Mouse (Mus musculus): ENCODE results near the gene Cep112. TPM values are rescaled to one million over a fixed set of nuclear protein-coding genes. Genes with fewer than 3 reads are reported as not detected.

Cep112 gene
- polyA plus RNA-seq, 1 experiment from 2014 or later = 9.7 TPM

DNA sequence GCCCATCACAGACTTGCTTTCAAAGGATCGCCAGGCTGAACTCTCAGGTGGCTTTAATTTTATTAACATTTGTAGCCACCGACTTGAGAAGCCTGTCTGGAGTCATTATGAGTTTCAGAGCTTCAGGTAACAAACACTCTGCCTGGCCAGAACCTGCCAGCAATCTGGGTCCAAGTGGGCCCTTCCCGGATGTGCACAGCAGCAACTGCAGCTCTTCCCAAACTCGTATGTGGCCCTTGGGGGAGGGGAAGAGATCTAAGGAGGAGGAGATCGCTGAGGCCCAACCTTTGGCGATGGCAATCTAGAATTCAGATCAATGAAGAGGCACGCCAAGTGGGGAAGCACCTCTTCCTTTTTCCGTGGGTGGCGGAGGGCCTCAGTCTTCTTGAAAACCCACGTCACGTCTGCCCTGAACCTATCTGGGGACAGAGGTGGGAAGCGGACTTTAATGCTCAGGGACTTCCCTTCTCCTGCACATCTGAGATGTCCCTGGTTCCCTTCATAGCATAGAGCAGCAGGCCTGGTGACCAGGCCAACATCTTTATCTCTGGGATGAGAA is 468.3 kb downstream of the Cep112 start:
- 34% methylated on average over 12 of the region's 12 CpGs for WGBS
- Histone ChIP-seq H3K27me3 (ENCODE audit: control insufficient read depth, insufficient read depth, low read length) (no peaks in the 10 kb centered on the region), H3K4me3 (ENCODE audit: low read depth, low read length) (no peak overlapping the region), H3K9ac (replicated peaks; ENCODE audit: low read depth, low read length) (no peak overlapping the region), H3K27ac (ENCODE audit: low read depth, low read length) (no peak overlapping the region), H3K4me2 (ENCODE audit: low read depth, low read length) (no peak overlapping the region), H3K36me3 (ENCODE audit: control insufficient read depth, insufficient read depth, low read length) (no peaks in the 10 kb centered on the region), H3K9me3 (ENCODE audit: control insufficient read depth, low read length) (no peaks in the 10 kb centered on the region), H3K4me1 (ENCODE audit: control insufficient read depth, insufficient read depth, low read length) (peaks cover 16% of the 10 kb centered on the region)
- ATAC-seq (ENCODE audit: low read depth) = no peak

GRCm38 (mm10) chr11:108893855-108894510 is 469.0 kb downstream of the Cep112 start:
- Histone ChIP-seq H3K27me3 (ENCODE audit: control insufficient read depth, insufficient read depth, low read length) (no peaks in the 10 kb centered on the region), H3K27ac (ENCODE audit: low read depth, low read length) (no peak overlapping the region), H3K4me2 (ENCODE audit: low read depth, low read length) (no peak overlapping the region), H3K9ac (replicated peaks; ENCODE audit: low read depth, low read length) (no peak overlapping the region), H3K9me3 (ENCODE audit: control insufficient read depth, low read length) (no peaks in the 10 kb centered on the region), H3K4me1 (ENCODE audit: control insufficient read depth, insufficient read depth, low read length) (peaks cover 16% of the 10 kb centered on the region), H3K36me3 (ENCODE audit: control insufficient read depth, insufficient read depth, low read length) (no peaks in the 10 kb centered on the region), H3K4me3 (ENCODE audit: low read depth, low read length) (no peak overlapping the region)
- WGBS = 19% methylated on average over 9 of the region's 10 CpGs
- no peak for ATAC-seq (ENCODE audit: low read depth)

GRCm38 (mm10) chr11:108897034-108897433 is 472.0 kb downstream of the Cep112 start:
- Histone ChIP-seq H3K4me3 (ENCODE audit: low read depth, low read length) (no peak overlapping the region), H3K9me3 (ENCODE audit: control insufficient read depth, low read length) (no peaks in the 10 kb centered on the region), H3K4me1 (ENCODE audit: control insufficient read depth, insufficient read depth, low read length) (peaks cover under 1% of the 10 kb centered on the region), H3K27ac (ENCODE audit: low read depth, low read length) (no peak overlapping the region), H3K27me3 (ENCODE audit: control insufficient read depth, insufficient read depth, low read length) (no peaks in the 10 kb centered on the region), H3K36me3 (ENCODE audit: control insufficient read depth, insufficient read depth, low read length) (no peaks in the 10 kb centered on the region), H3K4me2 (ENCODE audit: low read depth, low read length) (no peak overlapping the region), H3K9ac (replicated peaks; ENCODE audit: low read depth, low read length) (no peak overlapping the region)
- no peak for ATAC-seq (ENCODE audit: low read depth)
- WGBS = 76% methylated on average over 4 of the region's 4 CpGs

DNA sequence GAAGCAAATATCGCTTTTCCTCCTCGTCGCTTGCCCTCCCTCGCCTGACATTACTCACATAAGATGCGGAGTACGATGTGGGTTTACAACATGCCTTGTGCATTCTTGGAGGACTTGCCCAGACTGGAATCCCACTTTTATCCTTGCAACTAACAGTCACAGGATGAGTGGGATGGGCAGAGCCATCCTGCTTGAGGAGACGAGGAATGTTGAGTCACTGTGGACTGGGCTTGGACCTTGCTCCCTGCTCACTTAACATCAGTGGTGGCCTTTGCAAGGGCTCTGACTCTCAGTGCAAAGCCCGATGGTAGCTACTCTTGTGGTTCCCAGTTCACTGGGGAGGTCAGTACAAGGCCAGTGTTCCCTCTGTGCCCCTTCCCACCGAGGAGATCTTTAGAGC is 473.1 kb downstream of the Cep112 start:
- H3K9ac ChIP-seq (replicated peaks; ENCODE audit: low read depth, low read length) = no peak overlapping the region
- no peak overlapping the region for H3K27ac ChIP-seq (ENCODE audit: low read depth, low read length)
- no peaks in the 10 kb centered on the region for H3K36me3 ChIP-seq (ENCODE audit: control insufficient read depth, insufficient read depth, low read length)
- 75% methylated on average over 9 of the region's 9 CpGs for WGBS
- no peak overlapping the region for H3K4me3 ChIP-seq (ENCODE audit: low read depth, low read length)
- no peak overlapping the region for H3K4me2 ChIP-seq (ENCODE audit: low read depth, low read length)
- H3K27me3 ChIP-seq (ENCODE audit: control insufficient read depth, insufficient read depth, low read length) = no peaks in the 10 kb centered on the region
- no peak for ATAC-seq (ENCODE audit: low read depth)
- H3K9me3 ChIP-seq (ENCODE audit: control insufficient read depth, low read length) = no peaks in the 10 kb centered on the region
- H3K4me1 ChIP-seq (ENCODE audit: control insufficient read depth, insufficient read depth, low read length) = no peaks in the 10 kb centered on the region

- H3K4me3 ChIP-seq (ENCODE audit: low read depth, low read length) = no peak overlapping the region
- H3K36me3 ChIP-seq (ENCODE audit: control insufficient read depth, insufficient read depth, low read length) = no peaks in the 10 kb centered on the region
- no peak overlapping the region for H3K9ac ChIP-seq (replicated peaks; ENCODE audit: low read depth, low read length)
- H3K4me1 ChIP-seq (ENCODE audit: control insufficient read depth, insufficient read depth, low read length) = no peaks in the 10 kb centered on the region
- no peaks in the 10 kb centered on the region for H3K9me3 ChIP-seq (ENCODE audit: control insufficient read depth, low read length)
- WGBS = 91% methylated on average over 6 of the region's 6 CpGs
- no peak overlapping the region for H3K27ac ChIP-seq (ENCODE audit: low read depth, low read length)
- no peak for ATAC-seq (ENCODE audit: low read depth)
- no peak overlapping the region for H3K4me2 ChIP-seq (ENCODE audit: low read depth, low read length)
- H3K27me3 ChIP-seq (ENCODE audit: control insufficient read depth, insufficient read depth, low read length) = no peaks in the 10 kb centered on the region
Measured at GRCm38 (mm10) chr11:108898483-108898882, 473.5 kb downstream of the Cep112 start.

DNA sequence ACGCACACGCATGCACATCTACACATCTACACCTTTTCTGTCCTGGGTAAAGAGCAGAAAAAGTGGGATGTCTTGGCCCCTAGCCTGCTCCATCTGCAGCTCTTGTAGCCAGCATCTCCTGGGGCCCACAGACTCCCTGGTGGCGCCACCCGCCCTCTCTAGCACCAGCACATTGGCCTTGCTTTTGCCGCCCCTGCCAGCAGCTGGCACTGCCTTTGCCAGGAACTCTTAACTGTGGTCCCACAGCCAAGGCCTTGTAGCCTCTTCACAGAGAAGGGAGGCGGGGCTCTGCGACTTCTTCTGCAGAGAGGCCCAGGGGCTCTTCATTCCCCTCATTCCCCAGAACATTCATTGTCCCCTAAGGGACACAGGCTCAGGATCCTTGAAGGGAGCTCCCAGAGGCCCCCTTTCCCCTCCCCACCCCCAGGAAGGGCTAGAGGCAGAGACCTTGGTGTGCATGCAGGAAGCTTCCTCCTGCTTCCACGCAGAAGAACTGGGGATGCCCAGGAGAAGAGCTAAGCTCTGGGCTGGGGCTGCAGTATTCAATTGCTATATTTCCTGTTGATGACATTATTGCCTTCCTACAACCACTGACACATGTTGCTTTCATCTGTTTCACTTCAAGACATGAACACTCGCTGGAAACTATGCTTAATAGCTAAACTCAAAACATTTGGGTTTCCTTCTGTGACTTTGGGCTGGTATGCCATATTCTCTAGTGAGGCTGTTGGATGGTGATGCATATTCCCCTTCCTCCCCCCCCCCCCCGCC is 475.9 kb downstream of the Cep112 start:
- Histone ChIP-seq H3K4me3 (ENCODE audit: low read depth, low read length) (no peak overlapping the region), H3K27me3 (ENCODE audit: control insufficient read depth, insufficient read depth, low read length) (no peaks in the 10 kb centered on the region), H3K9ac (replicated peaks; ENCODE audit: low read depth, low read length) (no peak overlapping the region), H3K4me1 (ENCODE audit: control insufficient read depth, insufficient read depth, low read length) (no peaks in the 10 kb centered on the region), H3K27ac (ENCODE audit: low read depth, low read length) (no peak overlapping the region), H3K9me3 (ENCODE audit: control insufficient read depth, low read length) (no peaks in the 10 kb centered on the region), H3K36me3 (ENCODE audit: control insufficient read depth, insufficient read depth, low read length) (no peaks in the 10 kb centered on the region), H3K4me2 (ENCODE audit: low read depth, low read length) (no peak overlapping the region)
- no peak for ATAC-seq (ENCODE audit: low read depth)
- 72% methylated on average over 9 of the region's 10 CpGs for WGBS

DNA sequence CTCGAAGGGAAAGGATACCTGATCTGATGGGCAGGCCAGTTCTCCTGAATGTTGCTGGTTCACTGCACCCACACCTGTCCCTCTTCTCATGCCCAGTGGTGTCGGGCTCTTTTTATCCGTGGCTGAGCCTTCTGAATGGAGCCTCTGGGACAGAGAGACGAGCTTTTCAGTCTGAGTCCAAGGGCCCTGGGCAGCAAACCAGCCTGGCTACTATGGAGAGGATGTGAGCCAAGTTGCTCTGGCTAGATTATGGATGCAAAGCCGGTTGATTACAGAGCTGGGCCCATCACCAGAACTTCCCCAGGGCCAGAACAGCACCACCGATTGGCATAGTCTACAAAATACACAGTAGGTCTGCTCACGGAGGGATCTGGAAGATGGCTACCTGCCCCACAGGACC is 476.7 kb downstream of the Cep112 start:
- 74% methylated on average over 7 of the region's 7 CpGs for WGBS
- Histone ChIP-seq H3K9ac (replicated peaks; ENCODE audit: low read depth, low read length) (no peak overlapping the region), H3K27me3 (ENCODE audit: control insufficient read depth, insufficient read depth, low read length) (no peaks in the 10 kb centered on the region), H3K4me3 (ENCODE audit: low read depth, low read length) (no peak overlapping the region), H3K4me2 (ENCODE audit: low read depth, low read length) (no peak overlapping the region), H3K36me3 (ENCODE audit: control insufficient read depth, insufficient read depth, low read length) (no peaks in the 10 kb centered on the region), H3K27ac (ENCODE audit: low read depth, low read length) (no peak overlapping the region), H3K9me3 (ENCODE audit: control insufficient read depth, low read length) (no peaks in the 10 kb centered on the region), H3K4me1 (ENCODE audit: control insufficient read depth, insufficient read depth, low read length) (no peaks in the 10 kb centered on the region)
- ATAC-seq (ENCODE audit: low read depth) = no peak

DNA sequence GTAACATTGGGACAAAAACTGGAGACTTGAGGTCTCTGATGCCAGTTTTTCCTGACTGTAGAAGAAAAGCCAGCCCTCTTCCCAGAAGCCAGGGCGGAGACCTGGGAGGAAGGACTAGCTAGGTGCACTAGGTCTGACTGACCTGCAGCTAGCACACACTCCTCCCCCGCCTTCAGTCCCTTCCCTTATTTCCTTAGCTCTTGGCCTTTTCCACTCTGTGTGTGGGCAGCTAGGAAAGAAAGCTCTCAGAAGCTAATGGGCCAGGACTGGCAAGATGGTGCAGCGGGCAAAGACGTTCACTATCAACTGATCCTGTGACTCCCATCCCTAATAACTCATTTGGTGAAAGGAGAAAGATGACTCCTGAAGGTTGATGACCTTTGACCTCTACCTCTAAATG is 477.3 kb downstream of the Cep112 start:
- Histone ChIP-seq H3K36me3 (ENCODE audit: control insufficient read depth, insufficient read depth, low read length) (no peaks in the 10 kb centered on the region), H3K27me3 (ENCODE audit: control insufficient read depth, insufficient read depth, low read length) (no peaks in the 10 kb centered on the region), H3K4me2 (ENCODE audit: low read depth, low read length) (no peak overlapping the region), H3K9me3 (ENCODE audit: control insufficient read depth, low read length) (no peaks in the 10 kb centered on the region), H3K4me3 (ENCODE audit: low read depth, low read length) (no peak overlapping the region), H3K9ac (replicated peaks; ENCODE audit: low read depth, low read length) (no peak overlapping the region), H3K27ac (ENCODE audit: low read depth, low read length) (no peak overlapping the region), H3K4me1 (ENCODE audit: control insufficient read depth, insufficient read depth, low read length) (no peaks in the 10 kb centered on the region)
- ATAC-seq (ENCODE audit: low read depth) = no peak
- 84% methylated on average over 4 of the region's 4 CpGs for WGBS

DNA sequence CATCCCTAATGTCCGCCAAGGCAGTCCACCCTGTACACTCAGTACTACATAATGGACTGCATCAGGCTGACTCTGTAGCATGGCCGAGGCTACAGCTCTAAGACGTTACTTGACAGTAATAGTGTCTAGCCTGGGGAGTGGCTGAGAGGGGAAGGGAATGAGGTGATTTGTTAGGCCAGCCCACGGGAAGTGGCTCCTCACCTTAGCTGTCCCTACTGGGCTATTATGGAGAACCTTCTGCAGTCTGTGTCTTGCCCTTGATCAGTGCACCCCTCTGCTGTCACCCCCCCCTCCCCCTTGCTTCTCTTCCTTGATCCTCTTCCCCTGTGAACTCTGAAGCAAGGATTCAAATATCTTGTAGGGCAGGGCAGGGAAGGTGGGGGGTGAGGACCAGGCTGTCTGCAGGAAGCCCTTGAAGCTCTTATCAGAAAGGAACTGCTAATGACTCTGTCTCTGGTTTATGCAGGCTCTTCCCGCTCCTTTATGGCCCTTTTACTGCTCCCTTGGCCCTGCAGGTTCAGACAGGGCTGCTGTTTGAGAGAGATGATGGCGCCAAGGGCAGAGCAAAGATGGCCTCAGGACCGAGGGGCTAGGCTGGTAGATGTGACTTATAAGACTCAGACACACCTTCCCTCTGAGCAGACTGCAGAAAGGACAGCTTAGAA is 481.7 kb downstream of the Cep112 start:
- Histone ChIP-seq H3K9me3 (ENCODE audit: control insufficient read depth, low read length) (no peaks in the 10 kb centered on the region), H3K4me1 (ENCODE audit: control insufficient read depth, insufficient read depth, low read length) (peaks cover 3% of the 10 kb centered on the region; the same call in 1 of the 2 replicates), H3K27me3 (ENCODE audit: control insufficient read depth, insufficient read depth, low read length) (no peaks in the 10 kb centered on the region), H3K4me2 (ENCODE audit: low read depth, low read length) (no peak overlapping the region), H3K27ac (ENCODE audit: low read depth, low read length) (no peak overlapping the region), H3K9ac (replicated peaks; ENCODE audit: low read depth, low read length) (no peak overlapping the region), H3K4me3 (ENCODE audit: low read depth, low read length) (no peak overlapping the region), H3K36me3 (ENCODE audit: control insufficient read depth, insufficient read depth, low read length) (no peaks in the 10 kb centered on the region)
- no peak for ATAC-seq (ENCODE audit: low read depth)
- WGBS = 33% methylated on average over 7 of the region's 7 CpGs
